Comparison of ENCODE assay signal across 8 mouse cellular contexts in genomic region chr17:36942791-36943471, GRCm38 (mm10). TPM values are rescaled to one million over a fixed set of nuclear protein-coding genes. Genes with fewer than 3 reads are reported as not detected.
DNase-seq lines count a peak whose midpoint lies in the region; ATAC-seq and TF ChIP-seq lines count a peak whose summit lies in the region.

TSS of gene Rnf39 (plus strand) at chr17:36942918.

- peak within 1 kb of the TSS; percentile 39 for H3K4me2 ChIP-seq in liver, embryonic 14.5 days (ENCODE audit: low read depth)

- TF ChIP-seq CTCF in cortical plate, adult 2 months (IDR thresholded peaks at IDR 0.05; ENCODE audit: extremely low read depth, insufficient read depth, low read length), result no peak
- TF ChIP-seq CTCF in liver, embryonic 14.5 days (IDR thresholded peaks at IDR 0.05; ENCODE audit: low read depth), result no peak

- 0 out of 2 replicates have a peak, but pooled peaks cover 2% of the 10 kb centered on the region for H3K4me1 ChIP-seq in cortical plate, adult 2 months (ENCODE audit: control insufficient read depth, insufficient read depth, low read length)
- peaks cover 40% of the 10 kb centered on the region for H3K4me1 ChIP-seq in hindbrain, embryonic 10.5 days (replicated peaks)
- H3K4me1 ChIP-seq in liver, embryonic 14.5 days (replicated peaks; ENCODE audit: control insufficient read depth in 2 of 2, insufficient read depth in 2 of 2, low read length in 1 of 2), result 0 out of 4 replicates have a peak, but pooled peaks cover 0 to 4% of the 10 kb centered on the region in 2 experiments

- WGBS in hindbrain, embryonic 10.5 days, result 2% methylated on average over 59 of the region's 59 CpGs
- WGBS in liver, embryonic 14.5 days (ENCODE audit: insufficient replicate concordance), result 2% methylated on average over 59 of the region's 59 CpGs

- no peak for ATAC-seq in liver, embryonic 14.5 days (ENCODE audit: insufficient read depth)

- no peaks in the 10 kb centered on the region for H3K9me3 ChIP-seq in hindbrain, embryonic 10.5 days
- H3K9me3 ChIP-seq in liver, embryonic 14.5 days (ENCODE audit: control insufficient read depth, low read length), result no peaks in the 10 kb centered on the region

- H3K27ac ChIP-seq in cortical plate, adult 2 months (ENCODE audit: insufficient read depth, low read length), result peak within 1 kb of the TSS; percentile 17
- 0 out of 2 replicates have a peak within 1 kb of the TSS, but pooled peaks have one; percentile 23 for H3K27ac ChIP-seq in hindbrain, embryonic 10.5 days
- H3K27ac ChIP-seq in liver, embryonic 14.5 days, result no peak within 1 kb of the TSS

- H3K36me3 ChIP-seq in hindbrain, embryonic 10.5 days, result no peaks in the 10 kb centered on the region
- H3K36me3 ChIP-seq in liver, embryonic 14.5 days (replicated peaks; ENCODE audit: control insufficient read depth, insufficient read depth, low read depth), result no peaks in the 10 kb centered on the region

- H3K27me3 ChIP-seq in hindbrain, embryonic 10.5 days (ENCODE audit: insufficient read depth, poor library complexity, severe bottlenecking), result peaks cover 68% of the 10 kb centered on the region
- peaks cover 62% of the 10 kb centered on the region for H3K27me3 ChIP-seq in liver, embryonic 14.5 days (ENCODE audit: control insufficient read depth, insufficient read depth, low read length)

- intact Hi-C loops in left cerebral cortex, postnatal 4 days (cut with DNase I), result no loop called here

- no peak within 1 kb of the TSS for H3K9ac ChIP-seq in liver, embryonic 14.5 days (replicated peaks)

- no peak for TF ChIP-seq EP300 in liver, embryonic 14.5 days (IDR thresholded peaks at IDR 0.05; ENCODE audit: low read depth)

- peak; percentile 40 to 55 for DNase-seq in left cerebral cortex, adult 8-10 months (ENCODE audit: low spot score in 2 of 2)
- DNase-seq in left cerebral cortex, postnatal 4 days, result no peak
- peak; percentile 33 for DNase-seq in hindbrain, embryonic 10.5 days (ENCODE audit: low spot score)
- DNase-seq in liver, embryonic 14.5 days (ENCODE audit: low read depth in 3 of 3, low spot score in 3 of 3), result no peak
- peak; percentile 26 for DNase-seq in naive thymus-derived CD4-positive, alpha-beta T cell, adult 2 months (ENCODE audit: low read depth)
- DNase-seq in urinary bladder, postnatal 36 days (ENCODE audit: low spot score in 2 of 2), result peak; percentile 32 to 61
- no peak for DNase-seq in frontal cortex, postnatal 36 days (ENCODE audit: low spot score in 2 of 2)

- H3K4me3 ChIP-seq in cortical plate, adult 2 months (ENCODE audit: insufficient read depth, low read length), result peak within 1 kb of the TSS; percentile 34
- H3K4me3 ChIP-seq in hindbrain, embryonic 10.5 days, result peak within 1 kb of the TSS; percentile 54
- H3K4me3 ChIP-seq in liver, embryonic 14.5 days (ENCODE audit: insufficient read depth in 1 of 2, low read depth in 2 of 2, low read length in 2 of 2), result peak within 1 kb of the TSS in 1 of 2 experiments; percentile 27; a peak in 2 of 4 replicates

- TF ChIP-seq POLR2A in cortical plate, adult 2 months (IDR thresholded peaks at IDR 0.05; ENCODE audit: extremely low read depth, insufficient read depth, low read length), result peak; percentile 61; the same call in 1 of the 2 replicates

RNA-seq across cellular contexts. Expression of gene Rnf39, which starts in this region (rescaled TPM):
- total RNA-seq in left cerebral cortex, adult 8-10 months (2022), result 1 to 10 TPM; 5.6 to 8.0 (median 6.5) TPM
- 1 to 10 TPM; 1.7 TPM for total RNA-seq in left cerebral cortex, postnatal 4 days (2021)
- polyA plus RNA-seq in cortical plate, adult 2 months (2012; rRNA removed), result 13.6 and 13.8 TPM in 2 replicates
- polyA plus RNA-seq in hindbrain, embryonic 10.5 days (2016; fragmentation: Nextera tagmentation; extraction: Ambion mirVana), result 1.2 and 1.5 TPM in 2 replicates
- 0.02 TPM in 2 replicates for polyA plus RNA-seq in liver, embryonic 14.5 days (2012; rRNA removed)
- polyA plus RNA-seq in liver, embryonic 14.5 days (2014; fragmentation: Nextera tagmentation; extraction: Ambion mirVana), result not detected in 2 replicates

Comparison
In these comparisons a context has a peak if more than half of its experiments do, and no peak if none do; other contexts are left out.
1. DNase-seq: peak in left cerebral cortex, adult 8-10 months (2 of 2), hindbrain, embryonic 10.5 days (single experiment), naive thymus-derived CD4-positive, alpha-beta T cell, adult 2 months (single experiment) and urinary bladder, postnatal 36 days (2 of 2); none in left cerebral cortex, postnatal 4 days (single experiment), liver, embryonic 14.5 days (0 of 3) and frontal cortex, postnatal 36 days (0 of 2).